Mouse (Mus musculus) liver, postnatal 0 days (tissue): ENCODE results near the gene Syne3. TPM values are rescaled to one million over a fixed set of nuclear protein-coding genes. Genes with fewer than 3 reads are reported as not detected.

ENCODE experiments used
- ATAC-seq: fragments of 200-750 bp; cut with Nextera tagmentation; 2 replicates; pipeline ENCODE4 v1.8.0; 2017; ENCODE audit warnings: mild to moderate bottlenecking, moderate library complexity
- DNase-seq: peaks from one replicate; pipeline ENCODE4 v3.0.0-alpha.2; 2016
- H3K27ac ChIP-seq: fragments of 300-500 bp; sonication (generic); 2 replicates; pipeline ENCODE4 v1.5.1; 2014; ENCODE audit warnings: antibody characterized with exemption, moderate library complexity, mild to moderate bottlenecking, low read depth
- H3K27me3 ChIP-seq: fragments of 300-500 bp; sonication (generic); 2 replicates; pipeline ENCODE4 v1.6.1; 2014; ENCODE audit warnings: low read length, control low read depth, mixed read lengths; ENCODE audit not compliant: insufficient read depth
- H3K36me3 ChIP-seq: fragments of 300-500 bp; sonication (generic); replicated peaks from 2 replicates; pipeline ENCODE4 v1.6.1; 2014; ENCODE audit warnings: mild to moderate bottlenecking, control low read depth, low read length, moderate library complexity, mixed read lengths; ENCODE audit not compliant: insufficient read depth
- H3K4me1 ChIP-seq: fragments of 300-500 bp; sonication (generic); 2 replicates; pipeline ENCODE4 v1.6.1; 2014; ENCODE audit warnings: antibody characterized with exemption, mild to moderate bottlenecking, control low read depth; ENCODE audit not compliant: insufficient read depth
- H3K4me2 ChIP-seq: fragments of 300-500 bp; sonication (generic); 2 replicates; pipeline ENCODE4 v1.6.1; 2014; ENCODE audit warnings: low read depth, mild to moderate bottlenecking, low read length, moderate library complexity, mixed read lengths
- H3K4me3 ChIP-seq: fragments of 300-500 bp; sonication (generic); 2 replicates; pipeline ENCODE4 v1.5.1; 2014; ENCODE audit warnings: low read depth, low read length
- H3K9ac ChIP-seq: fragments of 300-500 bp; sonication (generic); replicated peaks from 2 replicates; pipeline ENCODE4 v1.6.1; 2014; ENCODE audit warnings: mild to moderate bottlenecking, moderate library complexity
- H3K9me3 ChIP-seq: fragments of 300-500 bp; sonication (generic); 2 replicates; pipeline ENCODE4 v1.6.1; 2016; ENCODE audit warnings: mild to moderate bottlenecking, control low read depth, low read length, mixed read lengths
- CTCF ChIP-seq: sonication (generic); IDR thresholded peaks from 2 replicates; pipeline ENCODE4 v1.5.1; 2016; ENCODE audit warnings: antibody characterized with exemption, low read depth
- EP300 ChIP-seq: IDR thresholded peaks from 2 replicates; pipeline ENCODE4 v1.6.1; 2016; ENCODE audit warnings: antibody characterized with exemption, low read depth, mild to moderate bottlenecking
- WGBS: fragments of 180-500 bp; shearing (Covaris S2); extraction: QIAGEN DNeasy Blood & Tissue Kit; methylation state at CpG from one replicate; pipeline ENCODE4 v1.1.7; 2014; ENCODE audit not compliant: insufficient replicate concordance; 5-methylcytosine and 5-hydroxymethylcytosine counted together
- polyA plus RNA-seq: library from polyadenylated mRNA; unstranded; fragments of >200 nt; fragmentation: Nextera tagmentation; extraction: Ambion mirVana; gene quantifications from 2 replicates; pipeline ENCODE4 v1.2.1, GENCODE M21; 2015

Gene Syne3
- polyA plus RNA-seq, 1 experiment from 2014 or later, result 2.3 TPM

DNA sequence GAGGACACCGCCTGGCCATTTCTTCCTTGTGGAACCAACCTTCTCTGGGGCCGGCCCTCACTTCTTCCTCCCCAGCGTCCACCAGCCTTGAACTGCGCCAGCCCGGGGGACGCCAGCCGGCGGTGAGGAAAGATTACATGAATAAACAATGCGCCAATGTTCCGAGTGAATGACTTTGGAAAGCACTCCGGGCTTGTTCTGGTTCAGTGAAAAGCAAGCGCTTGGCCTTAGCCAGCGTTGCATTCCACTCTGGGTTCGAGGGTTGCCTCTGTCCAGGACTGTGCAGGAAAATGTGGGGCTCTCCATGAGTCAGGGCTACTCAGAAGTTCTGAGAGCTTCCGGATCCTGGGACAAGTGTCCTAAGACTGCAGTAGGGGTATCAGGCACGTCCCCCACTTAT, 113.0 kb downstream of the Syne3 start:
- peak; percentile 8; the same call in 1 of the 2 replicates for ATAC-seq
- Histone ChIP-seq H3K27ac (no peak overlapping the region), H3K36me3 (no peaks in the 10 kb centered on the region), H3K9me3 (no peaks in the 10 kb centered on the region; the same call in 1 of the 2 replicates), H3K4me1 (peaks cover 6% of the 10 kb centered on the region), H3K9ac (no peak overlapping the region), H3K4me2 (no peak overlapping the region), H3K27me3 (no peaks in the 10 kb centered on the region), H3K4me3 (no peak overlapping the region)
- no peak for TF ChIP-seq EP300
- TF ChIP-seq CTCF, result no peak
- WGBS, result 60% methylated on average over 16 of the region's 16 CpGs
- no peak for DNase-seq

DNA sequence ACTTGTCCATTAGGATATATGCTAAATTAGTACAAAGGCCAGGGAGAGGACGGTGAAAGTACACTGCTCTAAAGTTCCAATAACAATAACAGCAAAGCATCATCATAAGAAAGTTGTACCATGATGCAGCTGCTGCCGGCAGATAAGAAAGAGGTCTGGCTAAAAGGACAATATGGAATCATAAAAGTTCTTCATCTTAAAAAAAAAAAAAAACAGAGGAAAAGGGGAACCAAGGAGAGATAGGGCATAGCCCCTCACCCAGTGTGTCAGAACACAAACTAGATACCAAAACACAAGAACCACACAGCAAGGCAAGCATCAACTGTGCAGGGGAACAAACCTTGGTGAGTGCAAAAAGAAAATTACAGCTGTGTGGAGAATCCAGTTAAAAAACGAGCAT, 117.4 kb downstream of the Syne3 start:
- Histone ChIP-seq H3K4me2 (no peak overlapping the region), H3K36me3 (no peaks in the 10 kb centered on the region), H3K9me3 (no peaks in the 10 kb centered on the region; the same call in 1 of the 2 replicates), H3K4me1 (peaks cover 6% of the 10 kb centered on the region), H3K9ac (no peak overlapping the region), H3K27ac (no peak overlapping the region), H3K4me3 (no peak overlapping the region), H3K27me3 (no peaks in the 10 kb centered on the region)
- no peak for DNase-seq
- 84% methylated on average over 3 of the region's 3 CpGs for WGBS
- no peak for ATAC-seq
- no peak for TF ChIP-seq EP300
- TF ChIP-seq CTCF, result no peak

DNA sequence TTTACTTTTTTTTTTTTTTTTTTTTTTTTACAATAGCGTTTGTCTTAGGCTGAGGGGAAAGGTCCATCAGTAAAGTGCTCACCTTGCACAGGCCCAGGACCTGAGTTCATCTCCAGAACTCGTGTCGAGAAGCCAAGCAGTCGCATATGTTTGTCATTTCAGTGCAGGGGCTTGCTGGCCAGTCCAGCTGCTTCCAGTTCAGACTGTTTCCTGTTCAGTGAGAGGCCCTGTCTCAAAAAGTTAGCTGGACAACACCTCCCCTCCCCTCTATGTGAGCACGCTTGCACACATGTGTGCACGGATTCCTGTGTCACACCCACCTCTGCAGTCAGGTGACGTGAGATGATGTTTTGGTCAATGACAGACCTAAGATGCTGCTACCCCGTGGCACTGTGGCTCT, 119.5 kb downstream of the Syne3 start:
- DNase-seq (no peak), ATAC-seq (no peak)
- TF ChIP-seq CTCF (no peak), EP300 (no peak)
- Histone ChIP-seq H3K9ac (no peak overlapping the region), H3K4me1 (no peaks in the 10 kb centered on the region), H3K4me3 (no peak overlapping the region), H3K9me3 (no peaks in the 10 kb centered on the region; the same call in 1 of the 2 replicates), H3K4me2 (no peak overlapping the region), H3K36me3 (no peaks in the 10 kb centered on the region), H3K27ac (no peak overlapping the region), H3K27me3 (no peaks in the 10 kb centered on the region)
- 81% methylated on average over 8 of the region's 8 CpGs for WGBS

DNA sequence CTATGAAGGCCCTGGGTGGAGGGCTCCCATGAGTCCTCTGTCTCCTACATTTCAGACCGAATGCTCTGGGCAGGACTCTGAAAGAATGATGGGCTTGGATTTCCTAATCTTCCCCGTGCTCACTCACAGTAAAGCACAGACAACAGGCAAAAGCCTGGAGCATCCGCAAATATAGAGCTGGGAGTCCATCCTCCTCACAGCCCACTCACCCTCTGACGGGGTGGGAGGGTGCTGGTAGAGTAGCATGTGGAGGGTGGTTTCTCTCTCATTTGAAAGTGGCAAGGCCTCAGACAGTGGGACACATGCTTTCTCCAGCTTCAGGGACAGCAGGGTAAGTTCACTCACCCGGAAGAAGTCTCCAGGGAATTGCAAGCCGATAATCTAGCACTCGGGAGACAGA, 123.5 kb downstream of the Syne3 start:
- H3K9me3 ChIP-seq, result no peaks in the 10 kb centered on the region
- no peak overlapping the region for H3K9ac ChIP-seq
- TF ChIP-seq EP300 (no peak), CTCF (no peak)
- ATAC-seq, result no peak
- no peak for DNase-seq
- WGBS, result 81% methylated on average over 7 of the region's 7 CpGs
- no peaks in the 10 kb centered on the region for H3K27me3 ChIP-seq
- H3K4me3 ChIP-seq, result no peak overlapping the region
- no peak overlapping the region for H3K4me2 ChIP-seq
- no peaks in the 10 kb centered on the region for H3K4me1 ChIP-seq
- no peak overlapping the region for H3K27ac ChIP-seq
- no peaks in the 10 kb centered on the region for H3K36me3 ChIP-seq

DNA sequence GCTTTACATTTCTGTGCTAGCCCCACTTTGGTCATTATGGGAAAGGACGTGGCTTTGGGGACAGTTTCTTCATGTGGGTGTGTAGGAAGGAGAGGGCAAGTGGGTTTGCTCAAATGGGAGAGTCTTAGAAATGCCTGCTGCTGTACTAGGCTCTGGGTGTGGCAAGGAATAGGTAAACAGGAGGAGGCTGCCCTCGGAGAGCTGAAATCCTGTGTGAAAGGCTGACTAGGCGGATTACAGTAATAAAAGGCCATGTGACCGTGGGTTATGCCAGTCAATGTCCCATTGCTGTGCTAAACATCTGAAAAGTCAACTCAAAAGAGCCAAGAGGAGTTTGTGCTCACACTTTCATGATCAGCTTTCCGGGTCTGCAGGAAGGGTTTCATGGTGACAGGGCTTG, 127.1 kb downstream of the Syne3 start:
- Histone ChIP-seq H3K9ac (no peak overlapping the region), H3K4me1 (no peaks in the 10 kb centered on the region), H3K4me2 (no peak overlapping the region), H3K27me3 (no peaks in the 10 kb centered on the region), H3K9me3 (no peaks in the 10 kb centered on the region), H3K36me3 (no peaks in the 10 kb centered on the region), H3K4me3 (no peak overlapping the region), H3K27ac (no peak overlapping the region)
- DNase-seq, result no peak
- ATAC-seq, result no peak
- TF ChIP-seq CTCF (no peak), EP300 (no peak)
- 48% methylated on average over 5 of the region's 5 CpGs for WGBS

DNA sequence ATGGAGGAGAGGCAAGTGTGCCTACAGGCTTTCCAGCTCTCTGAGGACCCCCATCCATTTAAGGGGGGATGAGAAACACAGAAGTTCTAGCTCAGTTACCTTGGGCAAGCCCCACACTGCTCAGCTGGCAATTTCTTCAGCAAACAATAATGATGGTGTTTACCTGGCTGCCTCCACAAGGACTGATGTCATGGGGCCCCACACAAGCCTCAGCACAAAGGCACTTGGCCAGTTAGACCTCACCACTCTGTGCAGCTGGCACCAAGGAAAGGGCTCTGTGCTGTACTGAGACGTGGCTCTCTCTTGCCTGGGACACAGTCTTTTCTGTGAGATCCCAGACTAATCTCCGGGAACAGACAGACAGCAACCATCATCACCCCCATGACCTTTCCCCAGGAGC, 127.5 kb downstream of the Syne3 start:
- no peak for TF ChIP-seq CTCF
- TF ChIP-seq EP300, result no peak
- WGBS, result 45% methylated on average over 2 of the region's 2 CpGs
- ATAC-seq, result no peak

DNA sequence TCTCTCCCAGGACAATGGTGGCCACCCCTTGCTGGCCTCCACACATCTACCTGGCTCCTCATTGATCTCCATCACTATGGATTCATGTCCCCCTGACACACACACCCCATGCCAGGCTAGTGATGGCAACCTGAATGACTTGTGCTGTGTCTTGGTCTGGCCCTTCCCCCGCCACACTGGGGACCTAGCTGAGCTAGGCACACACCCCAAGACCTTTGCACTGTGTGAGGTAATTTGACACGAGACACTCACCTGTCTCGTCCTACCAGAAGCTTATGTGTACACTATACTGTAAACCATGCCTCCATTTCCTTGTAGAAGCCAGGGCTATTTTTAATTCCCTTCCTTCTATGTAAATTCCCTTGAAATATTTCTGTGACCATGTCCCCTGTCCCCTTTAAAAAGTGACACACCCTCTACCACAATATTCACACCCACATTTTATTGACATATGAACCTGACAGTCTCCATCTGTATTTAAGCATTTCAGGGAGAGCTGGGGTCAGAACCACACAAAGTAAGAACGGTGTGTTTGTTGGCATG, 128.0 kb downstream of the Syne3 start:
- ATAC-seq (no peak), DNase-seq (no peak)
- WGBS, result 67% methylated on average over 4 of the region's 4 CpGs
- no peak overlapping the region for H3K9ac ChIP-seq
- no peaks in the 10 kb centered on the region for H3K9me3 ChIP-seq
- H3K27ac ChIP-seq, result no peak overlapping the region
- TF ChIP-seq EP300 (no peak), CTCF (no peak)
- no peaks in the 10 kb centered on the region for H3K36me3 ChIP-seq
- H3K4me3 ChIP-seq, result no peak overlapping the region
- H3K4me1 ChIP-seq, result no peaks in the 10 kb centered on the region
- H3K27me3 ChIP-seq, result no peaks in the 10 kb centered on the region
- H3K4me2 ChIP-seq, result no peak overlapping the region

More for the DNA sequence above, 127.5 kb downstream of the Syne3 start:
- Histone ChIP-seq H3K9me3 (no peaks in the 10 kb centered on the region), H3K4me2 (no peak overlapping the region), H3K4me1 (no peaks in the 10 kb centered on the region), H3K36me3 (no peaks in the 10 kb centered on the region), H3K27ac (no peak overlapping the region), H3K27me3 (no peaks in the 10 kb centered on the region), H3K4me3 (no peak overlapping the region), H3K9ac (no peak overlapping the region)
- no peak for DNase-seq
